Mouse (Mus musculus) forebrain, embryonic 14.5 days (tissue): Measurements from ENCODE around the gene Txndc15. TPM values are rescaled to one million over a fixed set of nuclear protein-coding genes. Genes with fewer than 3 reads are reported as not detected.

Source experiments
- ATAC-seq: fragments of 200-750 bp; cut with Nextera tagmentation; 2 replicates; pipeline ENCODE4 v1.8.0; 2017; ENCODE audit warnings: mild to moderate bottlenecking, moderate library complexity
- DNase-seq: peaks from one replicate; pipeline ENCODE4 v3.0.0-alpha.2; 2015; ENCODE audit warnings: low spot score
- H3K27ac ChIP-seq: fragments of 300-500 bp; sonication (generic); 2 replicates; pipeline ENCODE4 v1.5.1; 2014; ENCODE audit warnings: low read depth, mild to moderate bottlenecking, control low read depth, low read length, moderate library complexity
- H3K27me3 ChIP-seq: fragments of 300-500 bp; sonication (generic); replicated peaks from 2 replicates; pipeline ENCODE4 v1.6.1; 2014; ENCODE audit warnings: low read length, control low read depth, mixed read lengths; ENCODE audit not compliant: control insufficient read depth, insufficient read depth
- H3K36me3 ChIP-seq: fragments of 300-500 bp; sonication (generic); 2 replicates; pipeline ENCODE4 v1.6.1; 2014; ENCODE audit warnings: low read length, control low read depth; ENCODE audit not compliant: control insufficient read depth, insufficient read depth
- H3K4me1 ChIP-seq: fragments of 300-500 bp; sonication (generic); 2 replicates; pipeline ENCODE4 v1.6.1; 2014; ENCODE audit warnings: antibody characterized with exemption, low read length, control low read depth; ENCODE audit not compliant: control insufficient read depth, insufficient read depth
- H3K4me2 ChIP-seq: fragments of 300-500 bp; sonication (generic); 2 replicates; pipeline ENCODE4 v1.6.1; 2014; ENCODE audit warnings: mild to moderate bottlenecking, control low read depth, low read length
- H3K4me3 ChIP-seq: fragments of 300-500 bp; sonication (generic); 2 replicates; pipeline ENCODE4 v1.5.1; 2014; ENCODE audit warnings: low read depth, low read length, control low read depth
- H3K9ac ChIP-seq: fragments of 300-500 bp; sonication (generic); 2 replicates; pipeline ENCODE4 v1.6.1; 2014; ENCODE audit warnings: mild to moderate bottlenecking, low read length, control low read depth, moderate library complexity
- H3K9me3 ChIP-seq: fragments of 300-500 bp; sonication (generic); replicated peaks from 2 replicates; pipeline ENCODE4 v1.6.1; 2016; ENCODE audit warnings: low read length, control low read depth, mixed read lengths; ENCODE audit not compliant: control insufficient read depth
- WGBS: fragments of 180-500 bp; shearing (Covaris S2); extraction: QIAGEN DNeasy Blood & Tissue Kit; methylation state at CpG from one replicate; pipeline ENCODE4 v1.1.7; 2014; 5-methylcytosine and 5-hydroxymethylcytosine counted together
- polyA plus RNA-seq: library from polyadenylated mRNA; unstranded; fragments of >200 nt; fragmentation: Nextera tagmentation; extraction: Ambion mirVana; gene quantifications from 2 replicates; pipeline ENCODE4 v1.2.1, GENCODE M21; 2014

Gene Txndc15
- polyA plus RNA-seq, 1 experiment from 2014 or later = 128 TPM

GRCm38 (mm10) chr13:55721995-55722394, 7.5 kb downstream of the Txndc15 start:
- Histone ChIP-seq H3K9me3 (no peaks in the 10 kb centered on the region), H3K4me3 (no peak overlapping the region), H3K4me2 (no peak overlapping the region), H3K4me1 (no peaks in the 10 kb centered on the region), H3K36me3 (peaks cover 72% of the 10 kb centered on the region), H3K27me3 (no peaks in the 10 kb centered on the region), H3K27ac (no peak overlapping the region), H3K9ac (no peak overlapping the region)
- ATAC-seq = no peak
- DNase-seq = no peak
- 92% methylated on average over 2 of the region's 2 CpGs for WGBS

- Histone ChIP-seq H3K4me2 (peak overlapping the region; percentile 62), H3K4me1 (peaks cover 4% of the 10 kb centered on the region; the same call in 1 of the 2 replicates), H3K4me3 (peak overlapping the region; percentile 53), H3K9ac (peak overlapping the region; percentile 68), H3K9me3 (no peaks in the 10 kb centered on the region), H3K27ac (peak overlapping the region; percentile 95), H3K36me3 (peaks cover 42% of the 10 kb centered on the region), H3K27me3 (no peaks in the 10 kb centered on the region)
- ATAC-seq (no peak), DNase-seq (no peak)
- 6% methylated on average over 4 of the region's 4 CpGs for WGBS
Measured at GRCm38 (mm10) chr13:55726598-55727119, 12.2 kb downstream of the Txndc15 start.

GRCm38 (mm10) chr13:55727120-55727838, 12.8 kb downstream of the Txndc15 start, which contains the start of gene Pcbd2:
Pcbd2 (plus strand) TSS chr13:55727368.
- Histone ChIP-seq H3K4me3 (peak within 1 kb of the TSS; percentile 53), H3K9me3 (no peaks in the 10 kb centered on the region), H3K27ac (peak within 1 kb of the TSS; percentile 95), H3K9ac (peak within 1 kb of the TSS; percentile 68), H3K27me3 (no peaks in the 10 kb centered on the region), H3K36me3 (peaks cover 37% of the 10 kb centered on the region), H3K4me1 (peaks cover 4% of the 10 kb centered on the region; the same call in 1 of the 2 replicates), H3K4me2 (peak within 1 kb of the TSS; percentile 62)
- ATAC-seq (peak; percentile 93), DNase-seq (peak; percentile 87)
- WGBS = under 1% methylated on average over 67 of the region's 73 CpGs

- peaks cover 4% of the 10 kb centered on the region; the same call in 1 of the 2 replicates for H3K4me1 ChIP-seq
- H3K27ac ChIP-seq = peak overlapping the region; percentile 95; the same call in 1 of the 2 replicates
- peak; percentile 87 for DNase-seq
- no peaks in the 10 kb centered on the region for H3K27me3 ChIP-seq
- H3K36me3 ChIP-seq = peaks cover 34% of the 10 kb centered on the region
- H3K4me2 ChIP-seq = peak overlapping the region; percentile 62
- no peaks in the 10 kb centered on the region for H3K9me3 ChIP-seq
- peak; percentile 77 for ATAC-seq
- H3K4me3 ChIP-seq = peak overlapping the region; percentile 53
- WGBS = 6% methylated on average over 19 of the region's 19 CpGs
- H3K9ac ChIP-seq = peak overlapping the region; percentile 68
Measured at GRCm38 (mm10) chr13:55727839-55728238, 13.4 kb downstream of the Txndc15 start.

- H3K4me2 ChIP-seq = no peak overlapping the region
- H3K27ac ChIP-seq = no peak overlapping the region
- H3K27me3 ChIP-seq = no peaks in the 10 kb centered on the region
- H3K4me1 ChIP-seq = peaks cover 4% of the 10 kb centered on the region; the same call in 1 of the 2 replicates
- no peak overlapping the region for H3K4me3 ChIP-seq
- DNase-seq = no peak
- no peak for ATAC-seq
- H3K9me3 ChIP-seq = no peaks in the 10 kb centered on the region
- no peak overlapping the region for H3K9ac ChIP-seq
- peaks cover 7% of the 10 kb centered on the region for H3K36me3 ChIP-seq
- WGBS = 84% methylated on average over 7 of the region's 7 CpGs
Measured at GRCm38 (mm10) chr13:55730716-55731115, 16.3 kb downstream of the Txndc15 start.

- H3K4me2 ChIP-seq = no peak overlapping the region
- H3K27ac ChIP-seq = no peak overlapping the region
- ATAC-seq = no peak
- no peak for DNase-seq
- H3K27me3 ChIP-seq = no peaks in the 10 kb centered on the region
- peaks cover 4% of the 10 kb centered on the region; the same call in 1 of the 2 replicates for H3K4me1 ChIP-seq
- H3K4me3 ChIP-seq = no peak overlapping the region
- H3K36me3 ChIP-seq = no peaks in the 10 kb centered on the region
- no peak overlapping the region for H3K9ac ChIP-seq
- WGBS = 87% methylated on average over 2 of the region's 2 CpGs
- no peaks in the 10 kb centered on the region for H3K9me3 ChIP-seq
Measured at GRCm38 (mm10) chr13:55732121-55732520, 17.7 kb downstream of the Txndc15 start.

- no peak for DNase-seq
- Histone ChIP-seq H3K9ac (no peak overlapping the region), H3K27me3 (no peaks in the 10 kb centered on the region), H3K9me3 (no peaks in the 10 kb centered on the region), H3K4me2 (no peak overlapping the region), H3K27ac (no peak overlapping the region), H3K4me1 (no peaks in the 10 kb centered on the region), H3K36me3 (no peaks in the 10 kb centered on the region), H3K4me3 (no peak overlapping the region)
- ATAC-seq = no peak
- 88% methylated on average over 22 of the region's 22 CpGs for WGBS
Measured at GRCm38 (mm10) chr13:55733628-55734502, 19.4 kb downstream of the Txndc15 start.

- Histone ChIP-seq H3K9me3 (no peaks in the 10 kb centered on the region), H3K4me2 (no peak overlapping the region), H3K9ac (no peak overlapping the region), H3K27me3 (no peaks in the 10 kb centered on the region), H3K4me3 (no peak overlapping the region), H3K27ac (no peak overlapping the region), H3K36me3 (no peaks in the 10 kb centered on the region), H3K4me1 (no peaks in the 10 kb centered on the region)
- DNase-seq (no peak), ATAC-seq (no peak)
- 95% methylated on average over 8 of the region's 8 CpGs for WGBS
Measured at GRCm38 (mm10) chr13:55737885-55738284, 23.4 kb downstream of the Txndc15 start.
